Mouse (Mus musculus) frontal cortex, postnatal 36 days (tissue): ENCODE results near the gene Serpina1f.
"Not testable (repeated sequence)": the region's sequence is repeated elsewhere in the genome, so short reads cannot be mapped to it uniquely, and the experiment has no call there.

Experiments
- DNase-seq, 2 experiments: peaks; one replicate each; pipeline ENCODE4 v3.0.0; 2022; ENCODE audit warnings: low spot score in 2 of 2

Gene Serpina1f

DNA sequence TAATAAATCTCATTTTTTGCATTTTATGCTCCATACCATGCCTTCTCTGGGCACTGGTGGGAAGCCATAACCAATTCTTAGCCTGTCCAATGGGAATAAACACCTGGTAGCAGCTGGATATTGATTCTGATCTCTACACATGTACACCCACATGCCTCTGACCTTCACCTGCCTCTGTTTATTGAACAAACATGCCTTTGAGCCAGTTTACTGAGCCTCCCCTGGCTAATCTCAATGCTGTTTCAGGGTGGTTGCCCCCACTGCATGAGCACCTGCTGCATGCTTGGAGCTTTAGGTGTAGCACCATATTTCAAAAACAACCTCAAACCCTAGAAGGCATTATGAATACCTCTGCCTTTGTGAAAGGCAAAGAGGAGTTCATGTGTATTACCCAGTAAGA is 33.3 kb downstream of the Serpina1f start:
- not testable (repeated sequence) for DNase-seq

GRCm38 (mm10) chr12:103660076-103660475 is 35.3 kb downstream of the Serpina1f start:
- DNase-seq, result no peak

- no peak for DNase-seq
These were observed 36.2 kb downstream of the Serpina1f start for GRCm38 (mm10) chr12:103659171-103659570.

- DNase-seq, result no peak
These were observed 37.3 kb downstream of the Serpina1f start for GRCm38 (mm10) chr12:103657991-103658390.

DNA sequence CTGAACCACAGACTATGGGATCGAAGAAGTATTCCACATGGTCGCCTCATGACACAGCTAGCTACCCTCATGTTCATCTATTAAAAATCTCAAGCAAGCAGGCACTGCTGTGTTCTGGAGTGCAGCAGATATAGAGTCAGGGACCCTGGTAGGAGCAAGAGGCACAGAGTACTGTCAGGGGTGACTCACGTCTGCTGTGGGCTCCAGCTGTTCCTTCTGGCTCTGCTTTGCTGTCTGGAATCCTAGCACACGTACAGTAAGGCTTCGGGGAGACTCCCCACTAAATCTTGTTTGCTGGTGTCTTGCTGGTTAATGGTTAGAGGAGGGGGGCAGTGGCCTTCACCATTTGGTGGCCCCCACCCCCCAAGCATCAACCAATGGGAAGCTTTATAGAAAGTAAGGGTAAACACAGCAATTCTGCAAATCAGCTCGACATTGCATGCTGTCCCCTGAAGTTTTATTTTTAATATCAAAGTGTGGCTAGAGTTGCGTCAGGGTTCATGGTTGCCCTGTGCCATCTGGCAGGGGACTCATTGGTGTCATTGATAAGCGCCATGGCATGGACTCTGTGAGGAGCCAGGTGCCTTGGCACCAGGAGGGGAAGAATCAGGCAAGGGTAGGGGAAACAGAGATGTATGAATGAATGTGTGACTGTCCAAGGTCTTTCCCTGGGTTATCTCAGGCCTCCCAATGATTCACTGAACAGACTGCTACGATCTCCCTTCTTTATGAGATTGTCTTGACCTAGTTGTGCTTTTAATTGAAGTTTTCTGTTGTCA is 38.3 kb downstream of the Serpina1f start, which contains the start of gene Serpina6:
TSS of gene Serpina6 (minus strand) at position 365 of the 779 bp plus-strand sequence.
- DNase-seq, result no peak

DNA sequence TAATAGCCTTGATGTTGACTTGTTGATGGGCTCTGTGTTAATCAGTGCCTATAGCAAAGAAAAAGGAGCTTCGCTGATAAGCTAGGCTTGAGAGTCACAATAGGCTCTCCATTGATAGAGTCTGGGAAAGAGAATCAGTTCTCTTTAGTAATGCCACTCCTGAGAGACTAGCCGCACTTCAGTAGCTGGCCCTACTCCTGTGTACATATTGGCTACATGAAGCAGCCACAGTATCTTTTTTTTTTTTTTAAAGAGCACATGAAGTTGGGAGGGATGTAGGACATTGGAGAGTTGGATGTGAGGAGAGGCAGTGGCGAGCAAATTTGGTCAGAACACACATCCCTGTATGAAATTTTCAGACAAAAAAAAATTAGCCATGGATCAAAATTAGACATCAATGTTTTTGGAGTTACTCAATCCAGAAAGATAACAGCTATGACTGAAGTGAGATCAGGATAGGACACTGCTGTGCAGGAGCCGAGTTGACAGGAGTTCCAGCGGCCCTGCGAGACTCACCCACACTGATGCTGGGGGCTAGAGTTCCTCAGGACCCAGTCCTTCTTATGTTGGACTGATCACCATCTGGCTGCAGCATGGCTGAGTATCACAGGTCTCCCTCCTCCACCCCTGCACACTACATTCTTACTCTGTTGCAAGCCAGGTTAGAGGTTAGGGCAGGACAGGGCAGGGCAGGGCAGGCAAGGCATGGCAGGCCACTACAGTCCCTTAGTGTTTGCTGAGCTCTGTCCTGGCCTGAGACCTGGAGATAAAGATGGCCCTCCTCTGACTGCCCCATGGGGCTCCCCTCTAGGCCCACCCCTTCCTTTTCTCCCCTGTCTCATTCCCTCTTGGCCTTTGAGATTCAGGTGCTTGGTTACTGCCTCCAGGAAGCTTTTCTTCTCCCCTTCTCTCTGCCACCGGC is 39.9 kb downstream of the Serpina1f start:
- no peak for DNase-seq

- no peak for DNase-seq
These were observed 41.5 kb downstream of the Serpina1f start for GRCm38 (mm10) chr12:103653836-103654235.

GRCm38 (mm10) chr12:103646314-103646713 is 49.0 kb downstream of the Serpina1f start:
- no peak for DNase-seq

DNA sequence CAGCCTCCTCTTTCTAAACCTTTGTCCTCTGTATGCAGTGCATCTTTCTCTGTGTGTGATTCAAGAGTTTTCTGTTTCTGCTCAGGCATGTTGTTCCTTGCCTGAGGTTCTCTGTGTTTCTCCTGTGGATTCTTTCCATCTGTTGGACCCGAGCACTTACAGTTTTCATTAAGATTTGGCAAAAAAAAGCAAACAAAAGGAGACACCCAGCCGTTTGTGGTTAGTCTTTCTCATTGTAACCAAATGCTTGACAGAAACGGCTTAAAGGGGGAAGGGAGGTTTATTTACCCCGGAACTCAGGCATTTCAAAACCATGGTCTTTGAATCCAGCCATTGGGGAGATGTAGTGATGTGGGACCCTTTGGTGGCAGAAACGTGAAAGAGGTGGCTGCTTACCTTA is 50.7 kb downstream of the Serpina1f start:
- DNase-seq, result no peak

DNA sequence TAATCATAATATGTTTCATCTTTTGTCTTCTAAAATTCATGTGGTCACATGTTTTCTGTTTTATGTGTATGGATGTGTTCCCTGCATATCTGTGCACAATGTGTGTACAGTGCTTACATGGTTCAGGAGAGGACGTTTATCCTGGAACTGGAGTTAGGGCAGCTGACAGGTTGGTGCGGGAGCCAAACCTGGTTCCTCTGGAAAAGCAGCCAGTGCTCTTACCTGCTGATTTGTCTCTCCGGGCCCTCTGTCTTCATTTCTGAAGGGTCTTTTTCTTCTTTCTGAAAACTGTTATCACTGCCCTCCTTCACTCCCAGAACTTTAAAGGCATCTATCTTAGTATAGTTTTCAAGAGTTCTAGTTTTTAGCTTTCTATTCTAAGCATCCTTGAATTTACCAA is 51.5 kb downstream of the Serpina1f start:
- no peak for DNase-seq

- peak; percentile 84 to 89 for DNase-seq
These were observed 52.0 kb downstream of the Serpina1f start for GRCm38 (mm10) chr12:103643336-103643735.
